Mouse (Mus musculus) adrenal gland, postnatal 25 days (tissue): ENCODE measurements around the gene Pak3. TPM values are rescaled to one million over a fixed set of nuclear protein-coding genes. Genes with fewer than 3 reads are reported as not detected.

Source experiments
- DNase-seq: peaks from one replicate; pipeline ENCODE4 v3.0.0; 2021; ENCODE audit warnings: mixed read lengths
- microRNA-seq, 2 experiments: library from miRNA; unstranded; fragments of <30 nt; microRNA quantifications; one replicate each; pipeline ENCODE4 v1.2.0; 2021
- total RNA-seq: library from RNA; stranded (reverse); gene quantifications from 2 replicates; pipeline ENCODE4 v1.2.3, GENCODE M21; 2021

The Pak3 gene
- total RNA-seq, 1 experiment from 2014 or later: 19.6 TPM

- DNase-seq: peak; percentile 18
Observed at GRCm38 (mm10) chrX:143664221-143665150, 146.1 kb downstream of the Pak3 start.

- DNase-seq: no peak
Observed at GRCm38 (mm10) chrX:143665771-143666170, 147.4 kb downstream of the Pak3 start.

GRCm38 (mm10) chrX:143666991-143667390 is 148.6 kb downstream of the Pak3 start:
- no peak for DNase-seq

- DNase-seq: peak; percentile 17
Observed at GRCm38 (mm10) chrX:143668242-143668641, 149.9 kb downstream of the Pak3 start.

- DNase-seq: no peak
Observed at GRCm38 (mm10) chrX:143678566-143678965, 160.2 kb downstream of the Pak3 start.

- DNase-seq: no peak
Observed at GRCm38 (mm10) chrX:143722250-143722649, 203.9 kb downstream of the Pak3 start.

- no peak for DNase-seq
Observed at GRCm38 (mm10) chrX:143725411-143725810, 207.0 kb downstream of the Pak3 start.

- peak; percentile 2 for DNase-seq
Observed at GRCm38 (mm10) chrX:143736035-143736434, 217.6 kb downstream of the Pak3 start.

- peak; percentile 15 for DNase-seq
Observed at GRCm38 (mm10) chrX:143739171-143739570, 220.8 kb downstream of the Pak3 start.

- DNase-seq: no peak
Observed at GRCm38 (mm10) chrX:143762556-143762955, 244.2 kb downstream of the Pak3 start.

- no peak for DNase-seq
Observed at GRCm38 (mm10) chrX:143815948-143816347, 297.6 kb downstream of the Pak3 start.

- DNase-seq: no peak
Observed at GRCm38 (mm10) chrX:143818961-143819360, 300.6 kb downstream of the Pak3 start.

- DNase-seq: no peak
Observed at GRCm38 (mm10) chrX:143826521-143826920, 308.1 kb downstream of the Pak3 start.

- DNase-seq: no peak
Observed at GRCm38 (mm10) chrX:143827212-143827611, 308.8 kb downstream of the Pak3 start, which contains the start of gene Capn6. Capn6 (minus strand) TSS chrX:143827414.

GRCm38 (mm10) chrX:143846637-143847036 is 328.2 kb downstream of the Pak3 start:
- DNase-seq: no peak

Small RNA genes within 50 kb of the gene (microRNA-seq; reads per million reads assigned to microRNA genes)
- gene Gm47298: 0 reads per million in 2 experiments

Other genes with a start within 250 kb of the Pak3 start
- 0.70 and 1.2 TPM in 2 replicates for gene Chrdl1, start 124.3 kb upstream of the Pak3 start, total RNA-seq